Comparison of ENCODE assay signal across 16 mouse cellular contexts in the genomic region with DNA sequence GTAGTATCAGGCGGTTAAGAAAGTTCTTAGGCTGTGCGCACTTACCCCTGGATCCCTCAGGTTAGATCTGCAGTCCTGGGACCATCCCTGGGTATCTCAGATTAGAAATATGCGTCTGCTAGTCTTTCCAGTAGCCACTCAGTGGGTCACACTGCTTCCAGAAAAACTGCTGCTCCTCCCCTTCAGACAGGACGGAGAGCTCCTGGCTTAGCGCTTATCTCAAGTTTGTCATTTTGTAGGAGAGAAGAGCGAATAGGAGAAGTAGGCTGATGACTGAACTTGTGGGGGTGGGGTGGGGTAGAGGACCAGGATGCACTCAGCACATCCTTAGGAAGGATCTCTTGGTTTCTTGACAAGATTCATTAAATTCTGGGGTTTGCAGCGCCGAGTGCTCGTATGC.
"Had no signal": no experiment of that assay in that cellular context is flagged by ENCODE, and none has a peak within 500 bp of the region (broad histone marks: within the 10 kb centered on the region; RNA-seq: fewer than 3 reads in every experiment).

No protein-coding gene starts in this region.

- ATAC-seq: midbrain, embryonic 15.5 days had no signal

- H3K9ac ChIP-seq: midbrain, embryonic 15.5 days; neural tube, embryonic 13.5 days had no signal

- H3K4me1 ChIP-seq: limb, embryonic 10.5 days; midbrain, embryonic 15.5 days; neural tube, embryonic 13.5 days had no signal

- H3K9me3 ChIP-seq: limb, embryonic 10.5 days; midbrain, embryonic 15.5 days; neural tube, embryonic 13.5 days had no signal

- H3K36me3 ChIP-seq: midbrain, embryonic 15.5 days had no signal

- H3K4me3 ChIP-seq: layer of hippocampus, adult 2 months; left cerebral cortex, adult 2 months; limb, embryonic 10.5 days; midbrain, embryonic 15.5 days; neural tube, embryonic 13.5 days had no signal

- H3K4me2 ChIP-seq: midbrain, embryonic 11.5 days; midbrain, embryonic 15.5 days; neural tube, embryonic 13.5 days had no signal

- H3K27ac ChIP-seq: kidney, postnatal 0 days; layer of hippocampus, adult 2 months; left cerebral cortex, adult 2 months; limb, embryonic 10.5 days; midbrain, embryonic 15.5 days; neural tube, embryonic 13.5 days had no signal

- DNase-seq: kidney, adult 11 months; kidney, adult 9 months; kidney, postnatal 4 days; lung, adult 18-20 months; retina, postnatal 1 day; right cerebral cortex, postnatal 4 days; spleen, adult 18-20 months; thymus, adult 18-20 months; thymus, postnatal 14 days had no signal

- H3K27me3 ChIP-seq: midbrain, embryonic 15.5 days; neural tube, embryonic 13.5 days had no signal
